28 mouse cellular contexts compared by ENCODE assay signal in the genomic region with DNA sequence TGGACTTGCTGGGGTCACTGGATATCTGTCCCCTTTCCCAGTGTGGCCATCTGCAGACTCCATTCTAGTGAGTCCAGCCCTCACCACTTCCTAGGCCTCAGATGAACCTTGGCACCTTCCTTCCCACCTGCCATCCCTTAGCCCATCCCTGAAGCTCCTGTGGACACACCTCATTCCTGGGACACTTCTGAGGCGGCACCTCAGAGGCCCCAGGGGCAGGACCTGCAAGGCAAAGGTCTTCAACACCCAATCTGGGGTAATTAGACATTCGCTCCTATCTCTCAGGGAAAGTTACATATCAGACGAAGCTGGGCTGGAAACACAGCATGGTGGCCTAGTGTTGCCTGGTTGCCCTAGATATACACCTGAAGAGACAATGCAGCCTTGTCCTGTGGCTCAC. TPM values are rescaled to one million over a fixed set of nuclear protein-coding genes. Genes with fewer than 3 reads are reported as not detected.
A peak's percentile ranks its signal among the peaks of the same experiment; 100 is the strongest.
DNase-seq lines count a peak whose midpoint lies in the region; ATAC-seq and TF ChIP-seq lines count a peak whose summit lies in the region.
"Had no signal": no experiment of that assay in that cellular context is flagged by ENCODE, and none has a peak within 500 bp of the region (broad histone marks: within the 10 kb centered on the region; RNA-seq: fewer than 3 reads in every experiment).

No protein-coding gene starts in this region.

- H3K4me1 ChIP-seq in bone marrow, adult 2 months (ENCODE audit: control insufficient read depth, insufficient read depth, low read length), result peaks cover 14% of the 10 kb centered on the region
- peaks cover 36% of the 10 kb centered on the region for H3K4me1 ChIP-seq in intestine, postnatal 0 days (replicated peaks; ENCODE audit: control insufficient read depth, insufficient read depth, low read length)
- H3K4me1 ChIP-seq in liver, embryonic 14.5 days (replicated peaks; ENCODE audit: control insufficient read depth in 2 of 2, insufficient read depth in 2 of 2, low read length in 1 of 2), result peaks cover 65 to 78% of the 10 kb centered on the region in 2 experiments
- H3K4me1 ChIP-seq in forebrain, postnatal 0 days (ENCODE audit: insufficient read depth), result no peaks in the 10 kb centered on the region
- no peaks in the 10 kb centered on the region for H3K4me1 ChIP-seq in forebrain, embryonic 13.5 days
- H3K4me1 ChIP-seq: forebrain, embryonic 15.5 days had no signal

- no peak for TF ChIP-seq POLR2A in bone marrow, adult 2 months (IDR thresholded peaks at IDR 0.05; ENCODE audit: borderline replicate concordance, control insufficient read depth, low read depth, low read length)

- ATAC-seq in intestine, postnatal 0 days, result peak; percentile 95
- ATAC-seq in liver, embryonic 14.5 days (ENCODE audit: insufficient read depth), result no peak
- no peak for ATAC-seq in forebrain, postnatal 0 days
- no peak for ATAC-seq in forebrain, embryonic 13.5 days
- ATAC-seq: forebrain, embryonic 15.5 days; hindbrain, postnatal 0 days; midbrain, embryonic 16.5 days; Patski had no signal

- peak; percentile 52 to 63 for DNase-seq in kidney, adult 8-10 months
- no peak for DNase-seq in kidney, adult 18-20 months
- DNase-seq in liver, embryonic 14.5 days (ENCODE audit: low read depth in 3 of 3, low spot score in 3 of 3), result no peak
- no peak for DNase-seq in forebrain, postnatal 0 days
- DNase-seq in urinary bladder, postnatal 36 days (ENCODE audit: low spot score in 2 of 2), result no peak
- DNase-seq: adrenal gland, adult 2 months; cerebellum, adult 9-10 months; gastrocnemius, postnatal 10 days; heart, postnatal 10 days; left cerebral cortex, postnatal 4 days; thymus, adult 18-20 months; thymus, postnatal 4 days had no signal

- TF ChIP-seq CTCF in bone marrow, adult 2 months (IDR thresholded peaks at IDR 0.05; ENCODE audit: control insufficient read depth, insufficient read depth, low read length), result no peak
- no peak for TF ChIP-seq CTCF in intestine, postnatal 0 days (IDR thresholded peaks at IDR 0.05; ENCODE audit: low read depth)
- TF ChIP-seq CTCF in liver, embryonic 14.5 days (IDR thresholded peaks at IDR 0.05; ENCODE audit: low read depth), result no peak
- TF ChIP-seq CTCF in forebrain, postnatal 0 days (IDR thresholded peaks at IDR 0.05; ENCODE audit: low read depth), result no peak

- peaks cover 5% of the 10 kb centered on the region for H3K36me3 ChIP-seq in intestine, postnatal 0 days (ENCODE audit: control insufficient read depth, insufficient read depth)
- H3K36me3 ChIP-seq in liver, embryonic 14.5 days (replicated peaks; ENCODE audit: control insufficient read depth, insufficient read depth, low read depth), result peaks cover 46% of the 10 kb centered on the region
- no peaks in the 10 kb centered on the region for H3K36me3 ChIP-seq in forebrain, postnatal 0 days (ENCODE audit: insufficient read depth)
- H3K36me3 ChIP-seq in forebrain, embryonic 13.5 days (ENCODE audit: poor library complexity, severe bottlenecking), result no peaks in the 10 kb centered on the region
- H3K36me3 ChIP-seq: embryonic facial prominence, embryonic 15.5 days; forebrain, embryonic 15.5 days; heart, embryonic 12.5 days; limb, embryonic 15.5 days had no signal

- H3K27me3 ChIP-seq in intestine, postnatal 0 days (replicated peaks; ENCODE audit: control insufficient read depth, insufficient read depth, low read length), result no peaks in the 10 kb centered on the region
- H3K27me3 ChIP-seq in liver, embryonic 14.5 days (ENCODE audit: control insufficient read depth, insufficient read depth, low read length), result no peaks in the 10 kb centered on the region
- no peaks in the 10 kb centered on the region for H3K27me3 ChIP-seq in forebrain, postnatal 0 days (ENCODE audit: insufficient read depth, low read length)
- H3K27me3 ChIP-seq in forebrain, embryonic 13.5 days, result 0 out of 2 replicates have a peak, but pooled peaks cover 2% of the 10 kb centered on the region
- H3K27me3 ChIP-seq: embryonic facial prominence, embryonic 15.5 days; forebrain, embryonic 15.5 days; heart, embryonic 12.5 days; limb, embryonic 15.5 days; Patski had no signal

- WGBS in bone marrow, adult 2 months, result 65% methylated on average over 3 of the region's 3 CpGs
- 35% methylated on average over 3 of the region's 3 CpGs for WGBS in intestine, postnatal 0 days
- WGBS in liver, embryonic 14.5 days (ENCODE audit: insufficient replicate concordance), result 19% methylated on average over 3 of the region's 3 CpGs
- 81% methylated on average over 3 of the region's 3 CpGs for WGBS in forebrain, postnatal 0 days
- 83% methylated on average over 3 of the region's 3 CpGs for WGBS in forebrain, embryonic 13.5 days

- peak overlapping the region; percentile 25; the same call in 1 of the 2 replicates for H3K27ac ChIP-seq in bone marrow, adult 2 months (ENCODE audit: control insufficient read depth, insufficient read depth, low read depth, low read length, poor library complexity)
- peak overlapping the region; percentile 60 for H3K27ac ChIP-seq in intestine, postnatal 0 days (ENCODE audit: low read depth, low read length)
- peak overlapping the region; percentile 97 for H3K27ac ChIP-seq in liver, embryonic 14.5 days
- H3K27ac ChIP-seq in forebrain, postnatal 0 days (ENCODE audit: low read depth, low read length), result no peak overlapping the region
- no peak overlapping the region for H3K27ac ChIP-seq in forebrain, embryonic 13.5 days
- H3K27ac ChIP-seq: embryonic facial prominence, embryonic 15.5 days; forebrain, embryonic 15.5 days; hindbrain, postnatal 0 days; limb, embryonic 15.5 days had no signal

- H3K9ac ChIP-seq in intestine, postnatal 0 days (ENCODE audit: low read depth, low read length), result no peak overlapping the region
- H3K9ac ChIP-seq in liver, embryonic 14.5 days (replicated peaks), result no peak overlapping the region
- no peak overlapping the region for H3K9ac ChIP-seq in forebrain, postnatal 0 days
- no peak overlapping the region for H3K9ac ChIP-seq in forebrain, embryonic 13.5 days
- H3K9ac ChIP-seq: embryonic facial prominence, embryonic 15.5 days; forebrain, embryonic 15.5 days; heart, embryonic 12.5 days; limb, embryonic 15.5 days had no signal

- no peak overlapping the region; the same call in 1 of the 2 replicates for H3K4me2 ChIP-seq in intestine, postnatal 0 days (replicated peaks; ENCODE audit: low read depth)
- H3K4me2 ChIP-seq in liver, embryonic 14.5 days (ENCODE audit: low read depth), result no peak overlapping the region
- H3K4me2 ChIP-seq in forebrain, postnatal 0 days (ENCODE audit: low read depth), result no peak overlapping the region
- H3K4me2 ChIP-seq in forebrain, embryonic 13.5 days, result no peak overlapping the region
- H3K4me2 ChIP-seq: embryonic facial prominence, embryonic 15.5 days; forebrain, embryonic 15.5 days; heart, embryonic 12.5 days; limb, embryonic 15.5 days had no signal

- H3K9me3 ChIP-seq in intestine, postnatal 0 days (ENCODE audit: control insufficient read depth), result 0 out of 2 replicates have a peak, but pooled peaks cover 3% of the 10 kb centered on the region
- no peaks in the 10 kb centered on the region for H3K9me3 ChIP-seq in liver, embryonic 14.5 days (ENCODE audit: control insufficient read depth, low read length)
- H3K9me3 ChIP-seq in forebrain, postnatal 0 days (ENCODE audit: low read length), result no peaks in the 10 kb centered on the region
- H3K9me3 ChIP-seq in forebrain, embryonic 13.5 days (replicated peaks), result no peaks in the 10 kb centered on the region
- H3K9me3 ChIP-seq: embryonic facial prominence, embryonic 15.5 days; forebrain, embryonic 15.5 days; heart, embryonic 12.5 days; limb, embryonic 15.5 days had no signal

- no peak overlapping the region for H3K4me3 ChIP-seq in bone marrow, adult 2 months (replicated peaks; ENCODE audit: control insufficient read depth, low read depth, low read length)
- no peak overlapping the region for H3K4me3 ChIP-seq in intestine, postnatal 0 days (ENCODE audit: low read depth, low read length)
- no peak overlapping the region for H3K4me3 ChIP-seq in liver, embryonic 14.5 days (ENCODE audit: insufficient read depth in 1 of 2, low read depth in 2 of 2, low read length in 2 of 2)
- no peak overlapping the region for H3K4me3 ChIP-seq in forebrain, postnatal 0 days (ENCODE audit: low read depth, low read length)
- H3K4me3 ChIP-seq in forebrain, embryonic 13.5 days, result no peak overlapping the region
- H3K4me3 ChIP-seq: embryonic facial prominence, embryonic 15.5 days; forebrain, embryonic 15.5 days; heart, embryonic 12.5 days; limb, embryonic 15.5 days; myocyte had no signal

- TF ChIP-seq EP300 in liver, embryonic 14.5 days (IDR thresholded peaks at IDR 0.05; ENCODE audit: low read depth), result no peak

RNA-seq across cellular contexts. Expression of a gene that starts 13.7 kb away (rescaled TPM):
- polyA plus RNA-seq in bone marrow, adult 2 months (2011; ENCODE audit: insufficient read depth, insufficient read length, low replicate concordance, missing spikeins), result 155 and 183 TPM in 2 replicates
- 1.9 and 2.9 TPM in 2 replicates for polyA plus RNA-seq in intestine, postnatal 0 days (2015; fragmentation: Nextera tagmentation; extraction: Ambion mirVana)
- 122 and 308 TPM in 2 replicates for polyA plus RNA-seq in liver, embryonic 14.5 days (2012; rRNA removed)
- 37.0 and 38.7 TPM in 2 replicates for polyA plus RNA-seq in liver, embryonic 14.5 days (2014; fragmentation: Nextera tagmentation; extraction: Ambion mirVana)
- total RNA-seq in forebrain, postnatal 0 days (2014; rRNA removed), result 2.6 TPM in 1 of 2 replicates, not detected in the other
- polyA plus RNA-seq in forebrain, postnatal 0 days (2015; fragmentation: Nextera tagmentation; extraction: Ambion mirVana), result not detected in 2 replicates
- polyA plus RNA-seq in forebrain, embryonic 13.5 days (2015; fragmentation: Nextera tagmentation; extraction: Ambion mirVana), result 0.14 and 0.28 TPM in 2 replicates
- polyA plus RNA-seq: forebrain, embryonic 15.5 days; midbrain, embryonic 16.5 days; neural tube, embryonic 14.5 days had no signal

RNA-seq across cellular contexts. Expression of a gene that starts 15.8 kb away (rescaled TPM):
- polyA plus RNA-seq in bone marrow, adult 2 months (2011; ENCODE audit: insufficient read depth, insufficient read length, low replicate concordance, missing spikeins), result 16.6 and 32.5 TPM in 2 replicates
- polyA plus RNA-seq in intestine, postnatal 0 days (2015; fragmentation: Nextera tagmentation; extraction: Ambion mirVana), result 66.9 and 68.5 TPM in 2 replicates
- 4.0 and 5.8 TPM in 2 replicates for polyA plus RNA-seq in liver, embryonic 14.5 days (2012; rRNA removed)
- polyA plus RNA-seq in liver, embryonic 14.5 days (2014; fragmentation: Nextera tagmentation; extraction: Ambion mirVana), result 9.3 and 9.8 TPM in 2 replicates
- 30.8 and 41.2 TPM in 2 replicates for total RNA-seq in forebrain, postnatal 0 days (2014; rRNA removed)
- 59.7 and 62.1 TPM in 2 replicates for polyA plus RNA-seq in forebrain, postnatal 0 days (2015; fragmentation: Nextera tagmentation; extraction: Ambion mirVana)
- 29.5 and 34.1 TPM in 2 replicates for polyA plus RNA-seq in forebrain, embryonic 13.5 days (2015; fragmentation: Nextera tagmentation; extraction: Ambion mirVana)
- total RNA-seq: G1E had no signal
- polyA plus RNA-seq: G1E had no signal

RNA-seq across cellular contexts. Expression of a gene that starts 45.3 kb away (rescaled TPM):
- polyA plus RNA-seq in bone marrow, adult 2 months (2011; ENCODE audit: insufficient read depth, insufficient read length, low replicate concordance, missing spikeins), result 1.1 and 1.4 TPM in 2 replicates
- 0.22 and 0.44 TPM in 2 replicates for polyA plus RNA-seq in intestine, postnatal 0 days (2015; fragmentation: Nextera tagmentation; extraction: Ambion mirVana)
- 2.1 and 2.4 TPM in 2 replicates for polyA plus RNA-seq in liver, embryonic 14.5 days (2012; rRNA removed)
- 2.7 and 2.9 TPM in 2 replicates for polyA plus RNA-seq in liver, embryonic 14.5 days (2014; fragmentation: Nextera tagmentation; extraction: Ambion mirVana)
- 0.43 and 1.5 TPM in 2 replicates for total RNA-seq in forebrain, postnatal 0 days (2014; rRNA removed)
- polyA plus RNA-seq in forebrain, postnatal 0 days (2015; fragmentation: Nextera tagmentation; extraction: Ambion mirVana), result 0.39 and 0.74 TPM in 2 replicates
- 0.12 and 0.24 TPM in 2 replicates for polyA plus RNA-seq in forebrain, embryonic 13.5 days (2015; fragmentation: Nextera tagmentation; extraction: Ambion mirVana)
- total RNA-seq: common myeloid progenitor, adult 5-6 weeks; granulocyte monocyte progenitor cell, adult 5-6 weeks had no signal
- polyA plus RNA-seq: Patski had no signal

RNA-seq across cellular contexts. Expression of a gene that starts 46.0 kb away (rescaled TPM):
- not detected in 2 replicates for polyA plus RNA-seq in bone marrow, adult 2 months (2011; ENCODE audit: insufficient read depth, insufficient read length, low replicate concordance, missing spikeins)
- 0.20 and 0.29 TPM in 2 replicates for polyA plus RNA-seq in intestine, postnatal 0 days (2015; fragmentation: Nextera tagmentation; extraction: Ambion mirVana)
- polyA plus RNA-seq in liver, embryonic 14.5 days (2012; rRNA removed), result 0.04 and 0.16 TPM in 2 replicates
- not detected in 2 replicates for polyA plus RNA-seq in liver, embryonic 14.5 days (2014; fragmentation: Nextera tagmentation; extraction: Ambion mirVana)
- 92.2 and 100 TPM in 2 replicates for total RNA-seq in forebrain, postnatal 0 days (2014; rRNA removed)
- polyA plus RNA-seq in forebrain, postnatal 0 days (2015; fragmentation: Nextera tagmentation; extraction: Ambion mirVana), result 107 and 120 TPM in 2 replicates
- polyA plus RNA-seq in forebrain, embryonic 13.5 days (2015; fragmentation: Nextera tagmentation; extraction: Ambion mirVana), result 243 and 266 TPM in 2 replicates
- total RNA-seq: adrenal gland, adult 2 months; common myeloid progenitor, adult 5-6 weeks; G1E; granulocyte monocyte progenitor cell, adult 5-6 weeks; heart, postnatal 10 days; megakaryocyte-erythroid progenitor cell, adult 5-6 weeks had no signal
- polyA plus RNA-seq: adrenal gland, adult 2 months; G1E; myocyte; Patski had no signal

RNA-seq across cellular contexts. Expression of a gene that starts 49.2 kb away (rescaled TPM):
- polyA plus RNA-seq in bone marrow, adult 2 months (2011; ENCODE audit: insufficient read depth, insufficient read length, low replicate concordance, missing spikeins), result 29.7 and 30.3 TPM in 2 replicates
- 10.9 and 11.5 TPM in 2 replicates for polyA plus RNA-seq in intestine, postnatal 0 days (2015; fragmentation: Nextera tagmentation; extraction: Ambion mirVana)
- 27.9 and 32.5 TPM in 2 replicates for polyA plus RNA-seq in liver, embryonic 14.5 days (2012; rRNA removed)
- polyA plus RNA-seq in liver, embryonic 14.5 days (2014; fragmentation: Nextera tagmentation; extraction: Ambion mirVana), result 19.5 and 21.6 TPM in 2 replicates
- 39.7 and 40.0 TPM in 2 replicates for total RNA-seq in forebrain, postnatal 0 days (2014; rRNA removed)
- polyA plus RNA-seq in forebrain, postnatal 0 days (2015; fragmentation: Nextera tagmentation; extraction: Ambion mirVana), result 20.4 and 22.6 TPM in 2 replicates
- polyA plus RNA-seq in forebrain, embryonic 13.5 days (2015; fragmentation: Nextera tagmentation; extraction: Ambion mirVana), result 41.1 and 45.0 TPM in 2 replicates

Comparison
In these comparisons a context has a peak if more than half of its experiments do, and no peak if none do; other contexts are left out.
1. DNase-seq: peak in kidney, adult 8-10 months (2 of 2); none in kidney, adult 18-20 months (single experiment), liver, embryonic 14.5 days (0 of 3), forebrain, postnatal 0 days (single experiment) and urinary bladder, postnatal 36 days (0 of 2).
2. H3K27ac ChIP-seq: peak in bone marrow, adult 2 months (single experiment), intestine, postnatal 0 days (single experiment) and liver, embryonic 14.5 days (single experiment); none in forebrain, postnatal 0 days (single experiment) and forebrain, embryonic 13.5 days (single experiment).